Mouse (Mus musculus) retina, adult 2 months (tissue): ENCODE measurements around the gene Caskin1.
"Not testable (repeated sequence)": the region's sequence is repeated elsewhere in the genome, so short reads cannot be mapped to it uniquely, and the experiment has no call there.

Experiments used
- DNase-seq: peaks from one replicate; pipeline ENCODE4 v3.0.0-alpha.2; 2012; ENCODE audit warnings: low read depth, low spot score

Caskin1 gene

GRCm38 (mm10) chr17:24488186-24488661 lies at the start of gene Caskin1:
Gene Caskin1, plus strand, starts transcription at chr17:24488601.
- DNase-seq = no peak

- DNase-seq = no peak
Measured at GRCm38 (mm10) chr17:24440377-24440776, 48.0 kb upstream of the Caskin1 start.

GRCm38 (mm10) chr17:24441148-24441547 lies 47.3 kb upstream of the Caskin1 start:
- DNase-seq = no peak

GRCm38 (mm10) chr17:24442107-24442506 lies 46.3 kb upstream of the Caskin1 start:
- DNase-seq = no peak

GRCm38 (mm10) chr17:24442632-24443155 lies 45.7 kb upstream of the Caskin1 start, which contains the start of gene Dnase1l2:
Gene Dnase1l2, minus strand, starts transcription at chr17:24443105.
- DNase-seq = no peak

GRCm38 (mm10) chr17:24443409-24443808 lies 45.0 kb upstream of the Caskin1 start:
- DNase-seq = no peak

GRCm38 (mm10) chr17:24446590-24446989 lies 41.8 kb upstream of the Caskin1 start:
- no peak for DNase-seq

- DNase-seq = no peak
Measured at GRCm38 (mm10) chr17:24449507-24449906, 38.9 kb upstream of the Caskin1 start.

GRCm38 (mm10) chr17:24451220-24451619 lies 37.2 kb upstream of the Caskin1 start:
- no peak for DNase-seq

- no peak for DNase-seq
Measured at GRCm38 (mm10) chr17:24453372-24453771, 35.0 kb upstream of the Caskin1 start.

- no peak for DNase-seq
Measured at GRCm38 (mm10) chr17:24454218-24454755, 34.1 kb upstream of the Caskin1 start.

GRCm38 (mm10) chr17:24454756-24455522 lies 33.5 kb upstream of the Caskin1 start:
- peak; percentile 99 for DNase-seq

GRCm38 (mm10) chr17:24455523-24456206 lies 32.7 kb upstream of the Caskin1 start:
- DNase-seq = not testable (repeated sequence)

- DNase-seq = no peak
Measured at GRCm38 (mm10) chr17:24461580-24461979, 26.8 kb upstream of the Caskin1 start.

- DNase-seq = no peak
Measured at GRCm38 (mm10) chr17:24462932-24463331, 25.5 kb upstream of the Caskin1 start.

GRCm38 (mm10) chr17:24463374-24464133 lies 24.8 kb upstream of the Caskin1 start:
- DNase-seq = no peak

- no peak for DNase-seq
Measured at GRCm38 (mm10) chr17:24468636-24469246, 19.7 kb upstream of the Caskin1 start.

- DNase-seq = no peak
Measured at GRCm38 (mm10) chr17:24469336-24469909, 19.0 kb upstream of the Caskin1 start.

- DNase-seq = peak; percentile 94
Measured at GRCm38 (mm10) chr17:24469910-24470602, 18.3 kb upstream of the Caskin1 start, which contains the start of the genes E4f1 and Pgp. Gene E4f1, minus strand, starts transcription at chr17:24470313. Gene Pgp, plus strand, starts transcription at chr17:24470392.
